Mouse (Mus musculus): ENCODE measurements around the gene Fbxl12. TPM values are rescaled to one million over a fixed set of nuclear protein-coding genes. Genes with fewer than 3 reads are reported as not detected.

Fbxl12 gene
- polyA plus RNA-seq, 1 experiment from 2014 or later: 17.8 TPM

GRCm38 (mm10) chr9:20662874-20663273 lies 18.3 kb upstream of the Fbxl12 start:
- H3K9me3 ChIP-seq (replicated peaks; ENCODE audit: control insufficient read depth, low read length): no peaks in the 10 kb centered on the region
- no peaks in the 10 kb centered on the region for H3K27me3 ChIP-seq (ENCODE audit: control insufficient read depth, insufficient read depth, low read length)
- no peak for ATAC-seq (ENCODE audit: insufficient read depth, low FRiP score)
- WGBS: 94% methylated on average over 8 of the region's 8 CpGs
- no peak overlapping the region for H3K4me3 ChIP-seq (replicated peaks; ENCODE audit: low read length)
- no peaks in the 10 kb centered on the region for H3K4me1 ChIP-seq (ENCODE audit: control insufficient read depth, insufficient read depth, low read length)
- H3K9ac ChIP-seq (ENCODE audit: low read length): no peak overlapping the region
- no peak overlapping the region for H3K27ac ChIP-seq (ENCODE audit: low read length)
- peaks cover 23% of the 10 kb centered on the region for H3K36me3 ChIP-seq (ENCODE audit: control insufficient read depth, insufficient read depth, low read length)
- no peak overlapping the region for H3K4me2 ChIP-seq (ENCODE audit: low read depth, low read length)

GRCm38 (mm10) chr9:20662325-20662724 lies 17.8 kb upstream of the Fbxl12 start:
- WGBS: 48% methylated on average over 3 of the region's 3 CpGs
- H3K9me3 ChIP-seq (replicated peaks; ENCODE audit: control insufficient read depth, low read length): no peaks in the 10 kb centered on the region
- H3K4me2 ChIP-seq (ENCODE audit: low read depth, low read length): no peak overlapping the region
- peaks cover 29% of the 10 kb centered on the region for H3K36me3 ChIP-seq (ENCODE audit: control insufficient read depth, insufficient read depth, low read length)
- H3K9ac ChIP-seq (ENCODE audit: low read length): no peak overlapping the region
- no peak overlapping the region for H3K4me3 ChIP-seq (replicated peaks; ENCODE audit: low read length)
- no peaks in the 10 kb centered on the region for H3K27me3 ChIP-seq (ENCODE audit: control insufficient read depth, insufficient read depth, low read length)
- no peaks in the 10 kb centered on the region for H3K4me1 ChIP-seq (ENCODE audit: control insufficient read depth, insufficient read depth, low read length)
- ATAC-seq (ENCODE audit: insufficient read depth, low FRiP score): peak; percentile 45; the same call in 1 of the 2 replicates
- H3K27ac ChIP-seq (ENCODE audit: low read length): peak overlapping the region; percentile 23; the same call in 1 of the 2 replicates

GRCm38 (mm10) chr9:20657546-20657945 lies 13.0 kb upstream of the Fbxl12 start:
- no peak for ATAC-seq (ENCODE audit: insufficient read depth, low FRiP score)
- no peak overlapping the region for H3K9ac ChIP-seq (ENCODE audit: low read length)
- no peaks in the 10 kb centered on the region for H3K27me3 ChIP-seq (ENCODE audit: control insufficient read depth, insufficient read depth, low read length)
- no peak overlapping the region for H3K4me2 ChIP-seq (ENCODE audit: low read depth, low read length)
- peaks cover 20% of the 10 kb centered on the region for H3K36me3 ChIP-seq (ENCODE audit: control insufficient read depth, insufficient read depth, low read length)
- WGBS: 83% methylated on average over 3 of the region's 3 CpGs
- no peak overlapping the region for H3K4me3 ChIP-seq (replicated peaks; ENCODE audit: low read length)
- H3K4me1 ChIP-seq (ENCODE audit: control insufficient read depth, insufficient read depth, low read length): peaks cover 7% of the 10 kb centered on the region
- no peaks in the 10 kb centered on the region for H3K9me3 ChIP-seq (replicated peaks; ENCODE audit: control insufficient read depth, low read length)
- no peak overlapping the region for H3K27ac ChIP-seq (ENCODE audit: low read length)

GRCm38 (mm10) chr9:20653859-20654258 lies 9.3 kb upstream of the Fbxl12 start:
- Histone ChIP-seq H3K4me3 (replicated peaks; ENCODE audit: low read length) (no peak overlapping the region), H3K4me2 (ENCODE audit: low read depth, low read length) (no peak overlapping the region), H3K9ac (ENCODE audit: low read length) (no peak overlapping the region), H3K27ac (ENCODE audit: low read length) (no peak overlapping the region), H3K4me1 (ENCODE audit: control insufficient read depth, insufficient read depth, low read length) (peaks cover 7% of the 10 kb centered on the region), H3K9me3 (replicated peaks; ENCODE audit: control insufficient read depth, low read length) (no peaks in the 10 kb centered on the region), H3K36me3 (ENCODE audit: control insufficient read depth, insufficient read depth, low read length) (0 out of 2 replicates have a peak, but pooled peaks cover 9% of the 10 kb centered on the region), H3K27me3 (ENCODE audit: control insufficient read depth, insufficient read depth, low read length) (no peaks in the 10 kb centered on the region)
- no peak for ATAC-seq (ENCODE audit: insufficient read depth, low FRiP score)
- WGBS: 93% methylated on average over 3 of the region's 3 CpGs

- Histone ChIP-seq H3K27ac (ENCODE audit: low read length) (no peak overlapping the region), H3K4me3 (replicated peaks; ENCODE audit: low read length) (peak overlapping the region; percentile 84), H3K9ac (ENCODE audit: low read length) (peak overlapping the region; percentile 88), H3K36me3 (ENCODE audit: control insufficient read depth, insufficient read depth, low read length) (0 out of 2 replicates have a peak, but pooled peaks cover under 1% of the 10 kb centered on the region), H3K9me3 (replicated peaks; ENCODE audit: control insufficient read depth, low read length) (no peaks in the 10 kb centered on the region), H3K4me2 (ENCODE audit: low read depth, low read length) (peak overlapping the region; percentile 72), H3K27me3 (ENCODE audit: control insufficient read depth, insufficient read depth, low read length) (no peaks in the 10 kb centered on the region), H3K4me1 (ENCODE audit: control insufficient read depth, insufficient read depth, low read length) (peaks cover 7% of the 10 kb centered on the region)
- ATAC-seq (ENCODE audit: insufficient read depth, low FRiP score): no peak; the same call in 1 of the 2 replicates
- 0% methylated on average over 25 of the region's 25 CpGs for WGBS
These were observed 7.7 kb upstream of the Fbxl12 start for GRCm38 (mm10) chr9:20652260-20652658.

- H3K9me3 ChIP-seq (replicated peaks; ENCODE audit: control insufficient read depth, low read length): no peaks in the 10 kb centered on the region
- peaks cover 7% of the 10 kb centered on the region for H3K4me1 ChIP-seq (ENCODE audit: control insufficient read depth, insufficient read depth, low read length)
- H3K4me3 ChIP-seq (replicated peaks; ENCODE audit: low read length): peak within 1 kb of the TSS; percentile 84
- peak within 1 kb of the TSS; percentile 88 for H3K9ac ChIP-seq (ENCODE audit: low read length)
- peak; percentile 100 for ATAC-seq (ENCODE audit: insufficient read depth, low FRiP score)
- H3K36me3 ChIP-seq (ENCODE audit: control insufficient read depth, insufficient read depth, low read length): no peaks in the 10 kb centered on the region
- peak within 1 kb of the TSS; percentile 72 for H3K4me2 ChIP-seq (ENCODE audit: low read depth, low read length)
- H3K27ac ChIP-seq (ENCODE audit: low read length): peak within 1 kb of the TSS; percentile 7
- no peaks in the 10 kb centered on the region for H3K27me3 ChIP-seq (ENCODE audit: control insufficient read depth, insufficient read depth, low read length)
- under 1% methylated on average over 45 of the region's 45 CpGs for WGBS
These were observed 7.2 kb upstream of the Fbxl12 start, which contains the start of gene Pin1 for GRCm38 (mm10) chr9:20651602-20652259. Pin1 (plus strand) TSS chr9:20652095.

GRCm38 (mm10) chr9:20645121-20645520 lies 554 bp upstream of the Fbxl12 start:
- Histone ChIP-seq H3K4me2 (ENCODE audit: low read depth, low read length) (peak overlapping the region; percentile 88), H3K4me1 (ENCODE audit: control insufficient read depth, insufficient read depth, low read length) (peaks cover 16% of the 10 kb centered on the region), H3K27me3 (ENCODE audit: control insufficient read depth, insufficient read depth, low read length) (no peaks in the 10 kb centered on the region), H3K36me3 (ENCODE audit: control insufficient read depth, insufficient read depth, low read length) (no peaks in the 10 kb centered on the region; the same call in 1 of the 2 replicates), H3K4me3 (replicated peaks; ENCODE audit: low read length) (peak overlapping the region; percentile 93), H3K9ac (ENCODE audit: low read length) (peak overlapping the region; percentile 90), H3K9me3 (replicated peaks; ENCODE audit: control insufficient read depth, low read length) (no peaks in the 10 kb centered on the region), H3K27ac (ENCODE audit: low read length) (peak overlapping the region; percentile 98)
- WGBS: 3% methylated on average over 17 of the region's 17 CpGs
- ATAC-seq (ENCODE audit: insufficient read depth, low FRiP score): no peak

GRCm38 (mm10) chr9:20643781-20644180 lies 786 bp downstream of the Fbxl12 start:
- 4% methylated on average over 13 of the region's 13 CpGs for WGBS
- Histone ChIP-seq H3K27me3 (ENCODE audit: control insufficient read depth, insufficient read depth, low read length) (no peaks in the 10 kb centered on the region), H3K4me2 (ENCODE audit: low read depth, low read length) (peak overlapping the region; percentile 88), H3K4me3 (replicated peaks; ENCODE audit: low read length) (peak overlapping the region; percentile 93), H3K27ac (ENCODE audit: low read length) (peak overlapping the region; percentile 98), H3K36me3 (ENCODE audit: control insufficient read depth, insufficient read depth, low read length) (no peaks in the 10 kb centered on the region; the same call in 1 of the 2 replicates), H3K9me3 (replicated peaks; ENCODE audit: control insufficient read depth, low read length) (no peaks in the 10 kb centered on the region), H3K4me1 (ENCODE audit: control insufficient read depth, insufficient read depth, low read length) (peaks cover 16% of the 10 kb centered on the region), H3K9ac (ENCODE audit: low read length) (peak overlapping the region; percentile 90)
- ATAC-seq (ENCODE audit: insufficient read depth, low FRiP score): no peak

GRCm38 (mm10) chr9:20642896-20643466 lies 1.6 kb downstream of the Fbxl12 start:
- H3K4me2 ChIP-seq (ENCODE audit: low read depth, low read length): peak overlapping the region; percentile 88
- H3K27me3 ChIP-seq (ENCODE audit: control insufficient read depth, insufficient read depth, low read length): no peaks in the 10 kb centered on the region
- ATAC-seq (ENCODE audit: insufficient read depth, low FRiP score): peak; percentile 80
- peak overlapping the region; percentile 93 for H3K4me3 ChIP-seq (replicated peaks; ENCODE audit: low read length)
- H3K9ac ChIP-seq (ENCODE audit: low read length): peak overlapping the region; percentile 90
- no peaks in the 10 kb centered on the region for H3K9me3 ChIP-seq (replicated peaks; ENCODE audit: control insufficient read depth, low read length)
- peak overlapping the region; percentile 98 for H3K27ac ChIP-seq (ENCODE audit: low read length)
- 1% methylated on average over 30 of the region's 30 CpGs for WGBS
- peaks cover 3% of the 10 kb centered on the region; the same call in 1 of the 2 replicates for H3K36me3 ChIP-seq (ENCODE audit: control insufficient read depth, insufficient read depth, low read length)
- H3K4me1 ChIP-seq (ENCODE audit: control insufficient read depth, insufficient read depth, low read length): peaks cover 16% of the 10 kb centered on the region

Measured in stomach, embryonic 16.5 days (tissue).